Mouse (Mus musculus): ENCODE data around the gene Spata32. TPM values are rescaled to one million over a fixed set of nuclear protein-coding genes. Genes with fewer than 3 reads are reported as not detected.

The Spata32 gene
- polyA plus RNA-seq, 1 experiment from 2014 or later: not detected

GRCm38 (mm10) chr11:103262412-103263267 is 44.4 kb upstream of the Spata32 start:
- Histone ChIP-seq H3K27me3 (replicated peaks; ENCODE audit: control insufficient read depth, insufficient read depth, low read length) (no peaks in the 10 kb centered on the region), H3K27ac (ENCODE audit: low read depth) (no peak overlapping the region), H3K4me1 (replicated peaks; ENCODE audit: control insufficient read depth, insufficient read depth, low read length) (peaks cover 33% of the 10 kb centered on the region), H3K4me2 (ENCODE audit: low read length) (peak overlapping the region; percentile 22; the same call in 1 of the 2 replicates), H3K9me3 (ENCODE audit: control insufficient read depth, low read length) (no peaks in the 10 kb centered on the region), H3K9ac (ENCODE audit: low read length) (no peak overlapping the region), H3K36me3 (ENCODE audit: control insufficient read depth, insufficient read depth, low read length) (no peaks in the 10 kb centered on the region), H3K4me3 (ENCODE audit: low read depth, low read length) (no peak overlapping the region)
- ATAC-seq (replicated peaks; ENCODE audit: low FRiP score, low TSS enrichment, low read depth) (no peak), DNase-seq (ENCODE audit: low spot score) (no peak)
- 53% methylated on average over 20 of the region's 20 CpGs for whole genome bisulfite sequencing

- Histone ChIP-seq H3K4me1 (replicated peaks; ENCODE audit: control insufficient read depth, insufficient read depth, low read length) (peaks cover 33% of the 10 kb centered on the region), H3K9ac (ENCODE audit: low read length) (no peak overlapping the region), H3K36me3 (ENCODE audit: control insufficient read depth, insufficient read depth, low read length) (no peaks in the 10 kb centered on the region), H3K4me3 (ENCODE audit: low read depth, low read length) (no peak overlapping the region), H3K27me3 (replicated peaks; ENCODE audit: control insufficient read depth, insufficient read depth, low read length) (no peaks in the 10 kb centered on the region), H3K4me2 (ENCODE audit: low read length) (no peak overlapping the region), H3K9me3 (ENCODE audit: control insufficient read depth, low read length) (no peaks in the 10 kb centered on the region), H3K27ac (ENCODE audit: low read depth) (no peak overlapping the region)
- DNase-seq (ENCODE audit: low spot score): peak; percentile 59
- no peak for ATAC-seq (replicated peaks; ENCODE audit: low FRiP score, low TSS enrichment, low read depth)
- WGBS: 77% methylated on average over 7 of the region's 7 CpGs
Measured at GRCm38 (mm10) chr11:103261671-103262411, 43.6 kb upstream of the Spata32 start.

DNA sequence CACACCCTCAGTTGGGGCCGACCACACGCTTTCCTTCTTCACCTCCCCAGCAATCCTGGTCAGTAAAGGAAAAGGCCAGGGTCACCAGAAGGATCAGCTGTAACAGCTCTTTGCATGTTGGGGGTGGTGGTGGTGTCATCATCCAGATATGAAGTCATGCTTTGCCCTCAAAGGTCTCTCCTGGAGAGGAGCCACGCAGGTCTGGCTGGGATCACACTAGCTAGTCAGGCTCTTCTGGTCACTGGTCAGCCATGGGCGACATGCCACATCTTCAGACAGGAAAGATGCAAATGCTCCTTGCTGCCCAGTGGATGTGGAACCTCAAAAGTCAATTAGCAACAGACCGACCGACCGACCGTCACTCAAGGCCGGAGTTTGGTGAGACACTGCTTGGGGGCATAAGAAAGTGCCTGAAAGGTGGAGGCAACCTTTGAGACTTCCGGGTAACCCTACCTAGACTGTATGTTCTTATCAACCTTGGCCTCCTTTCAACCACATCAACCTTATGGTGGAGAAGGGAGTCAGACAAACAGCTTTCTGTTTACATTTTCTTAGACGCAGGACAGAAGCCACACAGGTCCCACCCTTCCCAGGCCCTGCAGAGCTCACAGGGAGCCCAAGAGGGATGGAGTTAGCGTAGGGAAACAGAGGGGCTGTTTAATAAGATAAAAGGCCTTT is 42.4 kb upstream of the Spata32 start:
- no peaks in the 10 kb centered on the region for H3K36me3 ChIP-seq (ENCODE audit: control insufficient read depth, insufficient read depth, low read length)

GRCm38 (mm10) chr11:103260034-103260433 is 41.8 kb upstream of the Spata32 start:
- Histone ChIP-seq H3K36me3 (ENCODE audit: control insufficient read depth, insufficient read depth, low read length) (no peaks in the 10 kb centered on the region), H3K4me1 (replicated peaks; ENCODE audit: control insufficient read depth, insufficient read depth, low read length) (peaks cover 24% of the 10 kb centered on the region), H3K4me3 (ENCODE audit: low read depth, low read length) (no peak overlapping the region), H3K4me2 (ENCODE audit: low read length) (no peak overlapping the region), H3K27me3 (replicated peaks; ENCODE audit: control insufficient read depth, insufficient read depth, low read length) (no peaks in the 10 kb centered on the region), H3K9me3 (ENCODE audit: control insufficient read depth, low read length) (no peaks in the 10 kb centered on the region), H3K9ac (ENCODE audit: low read length) (no peak overlapping the region), H3K27ac (ENCODE audit: low read depth) (no peak overlapping the region)
- ATAC-seq (replicated peaks; ENCODE audit: low FRiP score, low TSS enrichment, low read depth) (no peak), DNase-seq (ENCODE audit: low spot score) (no peak)
- WGBS: 94% methylated on average over 5 of the region's 5 CpGs

More for the DNA sequence above, 42.4 kb upstream of the Spata32 start:
- H3K9ac ChIP-seq (ENCODE audit: low read length): no peak overlapping the region
- DNase-seq (ENCODE audit: low spot score) (no peak), ATAC-seq (replicated peaks; ENCODE audit: low FRiP score, low TSS enrichment, low read depth) (no peak)
- peaks cover 24% of the 10 kb centered on the region for H3K4me1 ChIP-seq (replicated peaks; ENCODE audit: control insufficient read depth, insufficient read depth, low read length)
- H3K9me3 ChIP-seq (ENCODE audit: control insufficient read depth, low read length): no peaks in the 10 kb centered on the region
- H3K27ac ChIP-seq (ENCODE audit: low read depth): no peak overlapping the region
- H3K4me3 ChIP-seq (ENCODE audit: low read depth, low read length): no peak overlapping the region
- H3K4me2 ChIP-seq (ENCODE audit: low read length): no peak overlapping the region
- no peaks in the 10 kb centered on the region for H3K27me3 ChIP-seq (replicated peaks; ENCODE audit: control insufficient read depth, insufficient read depth, low read length)
- WGBS: 74% methylated on average over 12 of the region's 12 CpGs

- H3K4me3 ChIP-seq (ENCODE audit: low read depth, low read length): no peak overlapping the region
- H3K4me1 ChIP-seq (replicated peaks; ENCODE audit: control insufficient read depth, insufficient read depth, low read length): peaks cover 14% of the 10 kb centered on the region
- 91% methylated on average over 4 of the region's 4 CpGs for WGBS
- no peak overlapping the region for H3K9ac ChIP-seq (ENCODE audit: low read length)
- no peak overlapping the region for H3K27ac ChIP-seq (ENCODE audit: low read depth)
- no peak for ATAC-seq (replicated peaks; ENCODE audit: low FRiP score, low TSS enrichment, low read depth)
- DNase-seq (ENCODE audit: low spot score): no peak
- no peak overlapping the region for H3K4me2 ChIP-seq (ENCODE audit: low read length)
- H3K27me3 ChIP-seq (replicated peaks; ENCODE audit: control insufficient read depth, insufficient read depth, low read length): no peaks in the 10 kb centered on the region
- no peaks in the 10 kb centered on the region for H3K9me3 ChIP-seq (ENCODE audit: control insufficient read depth, low read length)
- no peaks in the 10 kb centered on the region for H3K36me3 ChIP-seq (ENCODE audit: control insufficient read depth, insufficient read depth, low read length)
Measured at GRCm38 (mm10) chr11:103257938-103258481, 39.8 kb upstream of the Spata32 start.

DNA sequence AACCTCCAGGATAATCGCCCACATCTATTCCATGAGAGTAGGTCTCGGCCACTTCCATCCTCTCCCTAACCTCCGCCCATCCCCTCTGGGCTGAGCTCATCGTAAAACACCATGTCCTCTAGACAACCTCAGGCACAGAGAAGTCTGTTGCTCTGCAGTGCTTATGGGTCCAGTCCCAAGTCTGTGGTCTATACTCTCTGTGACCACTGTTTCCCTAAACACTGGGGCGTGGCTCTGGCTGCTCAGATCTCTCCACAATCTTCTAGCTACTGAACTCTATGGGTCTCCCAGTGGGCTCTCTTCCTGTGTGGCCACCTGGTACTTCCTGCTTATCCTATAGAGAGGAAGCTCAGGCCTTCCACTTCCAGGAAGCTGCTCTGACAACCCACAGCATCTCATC is 35.4 kb upstream of the Spata32 start:
- Histone ChIP-seq H3K9me3 (ENCODE audit: control insufficient read depth, low read length) (no peaks in the 10 kb centered on the region), H3K27ac (ENCODE audit: low read depth) (no peak overlapping the region), H3K4me1 (replicated peaks; ENCODE audit: control insufficient read depth, insufficient read depth, low read length) (peaks cover 11% of the 10 kb centered on the region), H3K4me2 (ENCODE audit: low read length) (no peak overlapping the region), H3K36me3 (ENCODE audit: control insufficient read depth, insufficient read depth, low read length) (no peaks in the 10 kb centered on the region), H3K9ac (ENCODE audit: low read length) (no peak overlapping the region), H3K27me3 (replicated peaks; ENCODE audit: control insufficient read depth, insufficient read depth, low read length) (no peaks in the 10 kb centered on the region), H3K4me3 (ENCODE audit: low read depth, low read length) (no peak overlapping the region)
- DNase-seq (ENCODE audit: low spot score) (no peak), ATAC-seq (replicated peaks; ENCODE audit: low FRiP score, low TSS enrichment, low read depth) (no peak)
- 85% methylated on average over 5 of the region's 5 CpGs for WGBS

DNA sequence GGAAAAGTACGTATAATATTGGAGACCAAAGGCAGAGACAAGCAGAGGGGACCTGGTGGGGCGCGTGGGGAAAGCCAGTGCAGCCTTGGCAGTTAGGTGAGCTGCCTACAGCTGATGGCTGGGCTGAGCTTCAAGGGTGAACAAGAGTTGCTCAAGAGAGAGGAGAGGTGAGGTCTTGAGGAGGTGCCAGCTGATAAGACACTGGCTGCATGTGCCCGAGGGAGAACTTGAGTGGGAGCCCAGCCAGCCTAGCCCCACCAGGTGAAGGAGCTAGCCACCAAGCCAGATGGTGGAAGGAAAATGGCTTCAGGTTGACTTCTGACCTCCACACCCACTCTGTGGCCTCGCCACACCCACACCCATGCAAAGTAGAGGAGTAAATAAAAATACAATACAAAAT is 34.1 kb upstream of the Spata32 start:
- ATAC-seq (replicated peaks; ENCODE audit: low FRiP score, low TSS enrichment, low read depth): no peak
- no peak overlapping the region for H3K9ac ChIP-seq (ENCODE audit: low read length)

DNA sequence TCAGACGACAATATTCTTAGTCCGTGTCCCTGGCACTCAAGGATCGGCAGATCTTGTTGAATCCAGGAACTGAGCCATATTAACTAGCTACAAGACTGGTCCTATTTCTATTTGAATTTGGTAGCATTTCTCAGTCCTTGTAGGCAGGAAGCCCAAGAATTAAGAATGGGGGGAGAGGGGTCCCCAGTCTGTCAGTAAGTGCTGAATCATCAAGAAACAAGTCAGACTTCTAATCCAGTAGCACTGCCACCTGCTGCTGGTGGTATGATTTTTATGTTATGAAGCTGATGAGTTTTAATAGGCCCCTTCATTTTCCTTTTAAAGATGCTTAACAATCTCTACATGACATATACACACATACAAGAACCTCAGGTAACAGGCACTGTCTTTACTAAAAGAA is 32.1 kb upstream of the Spata32 start:
- H3K9ac ChIP-seq (ENCODE audit: low read length): no peak overlapping the region
- H3K9me3 ChIP-seq (ENCODE audit: control insufficient read depth, low read length): no peaks in the 10 kb centered on the region
- ATAC-seq (replicated peaks; ENCODE audit: low FRiP score, low TSS enrichment, low read depth) (no peak), DNase-seq (ENCODE audit: low spot score) (no peak)
- WGBS: 88% methylated on average over 3 of the region's 3 CpGs
- no peaks in the 10 kb centered on the region for H3K27me3 ChIP-seq (replicated peaks; ENCODE audit: control insufficient read depth, insufficient read depth, low read length)
- H3K4me3 ChIP-seq (ENCODE audit: low read depth, low read length): no peak overlapping the region
- H3K4me2 ChIP-seq (ENCODE audit: low read length): no peak overlapping the region
- H3K36me3 ChIP-seq (ENCODE audit: control insufficient read depth, insufficient read depth, low read length): no peaks in the 10 kb centered on the region
- H3K4me1 ChIP-seq (replicated peaks; ENCODE audit: control insufficient read depth, insufficient read depth, low read length): peaks cover 39% of the 10 kb centered on the region
- H3K27ac ChIP-seq (ENCODE audit: low read depth): no peak overlapping the region

More for the DNA sequence above, 34.1 kb upstream of the Spata32 start:
- Histone ChIP-seq H3K4me3 (ENCODE audit: low read depth, low read length) (no peak overlapping the region), H3K27ac (ENCODE audit: low read depth) (no peak overlapping the region), H3K4me1 (replicated peaks; ENCODE audit: control insufficient read depth, insufficient read depth, low read length) (peaks cover 22% of the 10 kb centered on the region), H3K4me2 (ENCODE audit: low read length) (no peak overlapping the region), H3K27me3 (replicated peaks; ENCODE audit: control insufficient read depth, insufficient read depth, low read length) (no peaks in the 10 kb centered on the region), H3K36me3 (ENCODE audit: control insufficient read depth, insufficient read depth, low read length) (no peaks in the 10 kb centered on the region), H3K9me3 (ENCODE audit: control insufficient read depth, low read length) (no peaks in the 10 kb centered on the region)
- no peak for DNase-seq (ENCODE audit: low spot score)
- 88% methylated on average over 5 of the region's 5 CpGs for WGBS

Data from intestine, embryonic 14.5 days (tissue).